Mouse (Mus musculus) liver, embryonic 12.5 days (tissue): ENCODE data around the gene Hnrnpa3. TPM values are rescaled to one million over a fixed set of nuclear protein-coding genes. Genes with fewer than 3 reads are reported as not detected.
"Not testable (repeated sequence)": the region's sequence is repeated elsewhere in the genome, so short reads cannot be mapped to it uniquely, and the experiment has no call there.

Experiments
- ATAC-seq: fragments of 200-750 bp; cut with Nextera tagmentation; 2 replicates; pipeline ENCODE4 v1.8.0; 2017; ENCODE audit warnings: moderate number of reproducible peaks, mild to moderate bottlenecking, moderate library complexity
- H3K27ac ChIP-seq: fragments of 300-500 bp; sonication (generic); 2 replicates; pipeline ENCODE4 v1.5.1; 2016; ENCODE audit warnings: mild to moderate bottlenecking
- H3K27me3 ChIP-seq: fragments of 300-500 bp; sonication (generic); replicated peaks from 2 replicates; pipeline ENCODE4 v1.6.1; 2016; ENCODE audit warnings: mild to moderate bottlenecking, moderate library complexity
- H3K36me3 ChIP-seq: fragments of 300-500 bp; sonication (generic); 2 replicates; pipeline ENCODE4 v1.6.1; 2016; ENCODE audit warnings: mild to moderate bottlenecking, moderate library complexity
- H3K4me1 ChIP-seq: fragments of 300-500 bp; sonication (generic); 2 replicates; pipeline ENCODE4 v1.6.1; 2016
- H3K4me2 ChIP-seq: fragments of 300-500 bp; sonication (generic); 2 replicates; pipeline ENCODE4 v1.6.1; 2016; ENCODE audit warnings: mild to moderate bottlenecking, moderate library complexity
- H3K4me3 ChIP-seq: fragments of 300-500 bp; sonication (generic); 2 replicates; pipeline ENCODE4 v1.5.1; 2016; ENCODE audit warnings: mild to moderate bottlenecking, moderate library complexity
- H3K9ac ChIP-seq: fragments of 300-500 bp; sonication (generic); 2 replicates; pipeline ENCODE4 v1.6.1; 2016; ENCODE audit warnings: mild to moderate bottlenecking, moderate library complexity
- H3K9me3 ChIP-seq: fragments of 300-500 bp; sonication (generic); replicated peaks from 2 replicates; pipeline ENCODE4 v1.6.1; 2016; ENCODE audit warnings: mild to moderate bottlenecking, moderate library complexity
- WGBS: fragments of 180-500 bp; shearing (Covaris S2); methylation state at CpG from one replicate; pipeline ENCODE4 v1.1.7; 2016; ENCODE audit not compliant: insufficient replicate concordance; 5-methylcytosine and 5-hydroxymethylcytosine counted together
- polyA plus RNA-seq: library from polyadenylated mRNA; unstranded; fragments of >200 nt; fragmentation: Nextera tagmentation; extraction: Ambion mirVana; gene quantifications from 2 replicates; pipeline ENCODE4 v1.2.1, GENCODE M21; 2016

Gene Hnrnpa3
- polyA plus RNA-seq, 1 experiment from 2014 or later, result 204 TPM

- H3K4me3 ChIP-seq, result peak overlapping the region; percentile 25; the same call in 1 of the 2 replicates
- not testable (repeated sequence) for ATAC-seq, H3K36me3 ChIP-seq, H3K27ac ChIP-seq, H3K9ac ChIP-seq, H3K27me3 ChIP-seq, H3K9me3 ChIP-seq
- H3K4me2 ChIP-seq, result peak overlapping the region; percentile 48
- H3K4me1 ChIP-seq, result peaks cover 11% of the 10 kb centered on the region
- WGBS, result 22% methylated on average over 11 of the region's 12 CpGs
Observed at GRCm38 (mm10) chr2:75639535-75639934, 19.5 kb upstream of the Hnrnpa3 start.

GRCm38 (mm10) chr2:75642312-75642711, 16.7 kb upstream of the Hnrnpa3 start:
- not testable (repeated sequence) for H3K9me3 ChIP-seq, H3K27me3 ChIP-seq, H3K36me3 ChIP-seq, H3K27ac ChIP-seq, H3K4me1 ChIP-seq, H3K4me2 ChIP-seq, H3K9ac ChIP-seq, ATAC-seq, H3K4me3 ChIP-seq
- 34% methylated on average over 4 of the region's 4 CpGs for WGBS

- Histone ChIP-seq H3K9me3 (no peaks in the 10 kb centered on the region; the same call in 1 of the 2 replicates), H3K27me3 (no peaks in the 10 kb centered on the region), H3K4me1 (peaks cover 4% of the 10 kb centered on the region; the same call in 1 of the 2 replicates), H3K9ac (no peak overlapping the region), H3K27ac (no peak overlapping the region), H3K4me3 (no peak overlapping the region), H3K4me2 (no peak overlapping the region), H3K36me3 (no peaks in the 10 kb centered on the region; the same call in 1 of the 2 replicates)
- WGBS, result 78% methylated on average over 8 of the region's 8 CpGs
- no peak for ATAC-seq
Observed at GRCm38 (mm10) chr2:75642795-75643550, 16.1 kb upstream of the Hnrnpa3 start.

- Histone ChIP-seq H3K4me1 (peaks cover 4% of the 10 kb centered on the region; the same call in 1 of the 2 replicates), H3K36me3 (no peaks in the 10 kb centered on the region; the same call in 1 of the 2 replicates), H3K9me3 (no peaks in the 10 kb centered on the region; the same call in 1 of the 2 replicates), H3K4me2 (no peak overlapping the region), H3K4me3 (no peak overlapping the region), H3K27me3 (no peaks in the 10 kb centered on the region), H3K27ac (no peak overlapping the region), H3K9ac (no peak overlapping the region)
- WGBS, result 72% methylated on average over 6 of the region's 6 CpGs
- ATAC-seq, result no peak
Observed at GRCm38 (mm10) chr2:75643950-75644349, 15.1 kb upstream of the Hnrnpa3 start.

- H3K27me3 ChIP-seq, result no peaks in the 10 kb centered on the region
- H3K4me1 ChIP-seq, result peaks cover 4% of the 10 kb centered on the region; the same call in 1 of the 2 replicates
- ATAC-seq, result no peak
- H3K4me3 ChIP-seq, result no peak overlapping the region
- no peaks in the 10 kb centered on the region; the same call in 1 of the 2 replicates for H3K36me3 ChIP-seq
- 82% methylated on average over 12 of the region's 12 CpGs for WGBS
- H3K4me2 ChIP-seq, result no peak overlapping the region
- H3K9ac ChIP-seq, result no peak overlapping the region
- H3K27ac ChIP-seq, result no peak overlapping the region
- no peaks in the 10 kb centered on the region; the same call in 1 of the 2 replicates for H3K9me3 ChIP-seq
Observed at GRCm38 (mm10) chr2:75645251-75645650, 13.8 kb upstream of the Hnrnpa3 start.

GRCm38 (mm10) chr2:75650437-75650836, 8.6 kb upstream of the Hnrnpa3 start:
- H3K4me1 ChIP-seq, result peaks cover 8% of the 10 kb centered on the region
- no peak overlapping the region for H3K9ac ChIP-seq
- H3K4me2 ChIP-seq, result no peak overlapping the region
- H3K27me3 ChIP-seq, result no peaks in the 10 kb centered on the region
- H3K36me3 ChIP-seq, result 0 out of 2 replicates have a peak, but pooled peaks cover 4% of the 10 kb centered on the region
- no peak overlapping the region for H3K4me3 ChIP-seq
- no peak overlapping the region for H3K27ac ChIP-seq
- ATAC-seq, result no peak
- no peaks in the 10 kb centered on the region for H3K9me3 ChIP-seq
- 51% methylated on average over 1 of the region's 1 CpGs for WGBS

GRCm38 (mm10) chr2:75653150-75653549, 5.9 kb upstream of the Hnrnpa3 start:
- Histone ChIP-seq H3K9ac (no peak overlapping the region), H3K27ac (no peak overlapping the region)
- ATAC-seq, result peak; percentile 31; the same call in 1 of the 2 replicates

GRCm38 (mm10) chr2:75654679-75655078, 4.4 kb upstream of the Hnrnpa3 start:
- ATAC-seq, result no peak
- peaks cover 28% of the 10 kb centered on the region for H3K4me1 ChIP-seq
- H3K9ac ChIP-seq, result no peak overlapping the region
- H3K4me2 ChIP-seq, result no peak overlapping the region
- no peaks in the 10 kb centered on the region for H3K27me3 ChIP-seq
- 83% methylated on average over 1 of the region's 1 CpGs for WGBS
- H3K4me3 ChIP-seq, result no peak overlapping the region
- no peak overlapping the region for H3K27ac ChIP-seq
- H3K36me3 ChIP-seq, result 0 out of 2 replicates have a peak, but pooled peaks cover 4% of the 10 kb centered on the region
- no peaks in the 10 kb centered on the region for H3K9me3 ChIP-seq

More at GRCm38 (mm10) chr2:75653150-75653549, 5.9 kb upstream of the Hnrnpa3 start:
- Histone ChIP-seq H3K4me2 (no peak overlapping the region), H3K4me1 (peaks cover 28% of the 10 kb centered on the region), H3K27me3 (no peaks in the 10 kb centered on the region), H3K36me3 (0 out of 2 replicates have a peak, but pooled peaks cover 4% of the 10 kb centered on the region), H3K9me3 (no peaks in the 10 kb centered on the region), H3K4me3 (no peak overlapping the region)

- Histone ChIP-seq H3K27me3 (no peaks in the 10 kb centered on the region), H3K9ac (peak overlapping the region; percentile 83), H3K4me2 (peak overlapping the region; percentile 79; the same call in 1 of the 2 replicates), H3K9me3 (no peaks in the 10 kb centered on the region), H3K27ac (peak overlapping the region; percentile 90), H3K36me3 (peaks cover 16% of the 10 kb centered on the region), H3K4me1 (peaks cover 41% of the 10 kb centered on the region), H3K4me3 (no peak overlapping the region)
- 83% methylated on average over 5 of the region's 5 CpGs for WGBS
- ATAC-seq, result no peak
Observed at GRCm38 (mm10) chr2:75656924-75657323, 2.1 kb upstream of the Hnrnpa3 start.

GRCm38 (mm10) chr2:75657907-75658691, 962 bp upstream of the Hnrnpa3 start:
- peaks cover 38% of the 10 kb centered on the region for H3K4me1 ChIP-seq
- H3K9me3 ChIP-seq, result no peaks in the 10 kb centered on the region
- H3K27ac ChIP-seq, result peak overlapping the region; percentile 90
- peak overlapping the region; percentile 83 for H3K9ac ChIP-seq
- H3K4me2 ChIP-seq, result peak overlapping the region; percentile 79
- no peak for ATAC-seq
- peaks cover 28% of the 10 kb centered on the region for H3K36me3 ChIP-seq
- H3K27me3 ChIP-seq, result no peaks in the 10 kb centered on the region
- H3K4me3 ChIP-seq, result peak overlapping the region; percentile 93
- WGBS, result 6% methylated on average over 18 of the region's 18 CpGs

- Histone ChIP-seq H3K4me2 (peak overlapping the region; percentile 74), H3K4me1 (peaks cover 33% of the 10 kb centered on the region), H3K27ac (peak overlapping the region; percentile 98), H3K9me3 (no peaks in the 10 kb centered on the region), H3K27me3 (no peaks in the 10 kb centered on the region), H3K36me3 (peaks cover 42% of the 10 kb centered on the region), H3K9ac (peak overlapping the region; percentile 99), H3K4me3 (peak overlapping the region; percentile 93)
- under 1% methylated on average over 37 of the region's 47 CpGs for WGBS
- ATAC-seq, result peak; percentile 70
Observed at GRCm38 (mm10) chr2:75659629-75659960, 534 bp downstream of the Hnrnpa3 start.
